Mouse (Mus musculus) gastrocnemius, postnatal 4 days (tissue): ENCODE data around the gene Mpnd. TPM values are rescaled to one million over a fixed set of nuclear protein-coding genes. Genes with fewer than 3 reads are reported as not detected.
A peak's percentile ranks its signal among the peaks of the same experiment; 100 is the strongest.

Experiments used
- DNase-seq, 2 experiments: peaks; one replicate each; pipeline ENCODE4 v3.0.0; 2021 to 2022; ENCODE audit warnings: low spot score in 2 of 2, mixed read lengths in 2 of 2
- total RNA-seq, 2 experiments: library from RNA; stranded (reverse); gene quantifications; 2 replicates each; pipeline ENCODE4 v1.2.3; 2021

Gene Mpnd
- total RNA-seq, 2 experiments from 2014 or later: 32.7 to 44.3 TPM

DNA sequence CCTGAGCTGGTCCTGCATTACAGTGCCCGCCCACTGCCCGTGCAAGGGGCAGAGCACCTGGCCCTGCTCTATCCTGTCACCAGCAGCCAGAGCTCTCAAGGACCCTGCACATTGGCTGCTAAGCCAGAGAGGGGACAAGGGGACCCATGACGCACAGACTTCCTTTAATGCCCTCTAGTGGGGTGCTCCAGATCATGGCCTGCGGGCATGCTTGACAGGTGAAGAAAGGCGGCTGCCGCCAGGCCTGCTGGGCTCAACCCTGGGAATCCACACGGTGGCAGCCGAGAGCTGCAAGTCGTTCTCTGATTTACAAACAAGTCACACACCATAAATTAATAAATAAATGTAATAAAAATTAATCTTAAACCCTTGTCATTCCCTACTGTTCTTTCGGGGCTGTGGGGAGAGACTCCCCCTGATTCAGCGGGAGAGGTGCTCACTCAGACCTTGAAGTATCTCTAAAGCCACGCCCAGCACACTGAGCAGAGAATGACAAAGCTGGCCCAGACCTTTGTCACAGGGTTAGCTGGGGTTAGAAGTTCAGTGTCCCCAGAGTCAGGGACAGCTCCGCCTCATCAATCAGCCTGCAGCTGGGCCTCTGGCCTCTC lies 29.2 kb upstream of the Mpnd start:
- peak in 1 of 2 experiments; percentile 79 for DNase-seq

- DNase-seq: no peak
Observed at GRCm38 (mm10) chr17:55977301-55977700, 28.2 kb upstream of the Mpnd start.

GRCm38 (mm10) chr17:55986030-55986961 lies 19.2 kb upstream of the Mpnd start, which contains the start of gene Fsd1:
Gene Fsd1, plus strand, starts transcription at chr17:55986509.
- no peak for DNase-seq

- no peak for DNase-seq
Observed at GRCm38 (mm10) chr17:55990278-55990898, 15.1 kb upstream of the Mpnd start.

DNA sequence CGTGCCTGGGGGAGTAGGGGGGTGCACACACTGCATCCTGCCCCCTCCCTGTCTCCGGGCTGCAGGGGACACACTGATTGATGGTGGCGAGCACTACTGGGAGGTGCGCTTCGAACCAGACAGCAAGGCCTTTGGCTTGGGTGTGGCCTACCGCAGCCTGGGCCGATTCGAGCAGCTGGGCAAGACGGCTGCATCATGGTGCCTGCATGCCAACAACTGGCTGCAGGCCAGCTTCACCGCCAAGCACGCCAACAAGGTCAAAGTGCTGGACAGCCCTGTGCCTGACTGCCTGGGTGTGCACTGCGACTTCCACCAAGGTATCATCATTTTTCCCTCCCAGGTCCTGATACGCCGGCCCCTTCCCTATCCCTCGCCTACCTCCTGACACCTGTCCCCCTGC lies 9.5 kb upstream of the Mpnd start:
- no peak for DNase-seq

DNA sequence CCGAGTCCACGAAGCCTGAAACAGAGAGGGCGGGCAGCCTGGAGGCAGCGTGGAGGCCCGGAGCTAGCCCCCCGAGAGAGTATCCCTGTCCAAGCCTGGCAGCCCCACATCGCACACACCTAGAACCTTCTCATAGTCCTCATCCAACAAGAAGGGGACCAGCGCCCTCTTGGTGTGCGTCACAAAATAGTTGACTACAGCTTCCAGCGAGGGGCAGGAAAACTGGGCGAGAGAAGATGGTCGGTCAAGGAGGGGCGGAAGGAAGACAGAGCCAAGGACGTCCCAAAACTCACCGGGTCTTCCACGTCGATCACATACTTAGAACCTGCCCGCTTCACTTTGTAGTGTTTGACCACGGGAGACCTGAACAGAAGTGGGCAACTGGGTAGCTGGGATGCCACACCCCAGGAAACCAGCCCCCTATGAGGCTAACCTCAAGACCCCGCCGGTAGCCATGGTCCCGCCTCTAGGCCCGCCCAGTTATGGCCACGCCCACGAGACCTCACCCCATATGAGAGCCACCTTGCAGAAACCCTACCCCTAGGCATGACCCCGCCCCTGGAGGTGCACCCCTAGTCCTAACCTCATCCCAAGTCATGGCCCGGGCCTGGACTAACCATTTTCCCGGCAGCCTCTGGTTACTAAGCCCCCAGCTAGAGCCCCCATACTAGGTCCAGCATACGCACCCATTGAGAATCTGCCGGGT lies 5.6 kb upstream of the Mpnd start:
- DNase-seq: no peak

DNA sequence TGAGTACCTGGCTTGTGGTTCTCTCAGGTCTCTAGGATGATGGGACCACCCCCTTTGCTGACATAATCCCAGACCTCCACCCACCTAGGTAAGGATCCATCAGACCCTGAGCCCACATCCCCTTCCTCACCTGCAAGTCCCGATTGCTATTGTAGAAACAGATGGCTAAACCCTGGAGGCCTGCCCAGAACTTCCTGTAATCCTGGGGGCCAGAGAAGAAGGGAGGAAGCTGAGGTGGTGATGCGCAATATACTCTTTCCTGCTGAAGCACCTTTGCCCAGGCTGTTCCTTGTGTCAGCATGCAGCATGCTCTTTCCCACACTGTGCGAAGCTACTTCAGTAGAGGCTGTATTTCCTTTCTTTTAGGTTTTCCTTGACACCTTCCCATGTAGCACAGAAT lies 2.5 kb upstream of the Mpnd start:
- no peak for DNase-seq

DNA sequence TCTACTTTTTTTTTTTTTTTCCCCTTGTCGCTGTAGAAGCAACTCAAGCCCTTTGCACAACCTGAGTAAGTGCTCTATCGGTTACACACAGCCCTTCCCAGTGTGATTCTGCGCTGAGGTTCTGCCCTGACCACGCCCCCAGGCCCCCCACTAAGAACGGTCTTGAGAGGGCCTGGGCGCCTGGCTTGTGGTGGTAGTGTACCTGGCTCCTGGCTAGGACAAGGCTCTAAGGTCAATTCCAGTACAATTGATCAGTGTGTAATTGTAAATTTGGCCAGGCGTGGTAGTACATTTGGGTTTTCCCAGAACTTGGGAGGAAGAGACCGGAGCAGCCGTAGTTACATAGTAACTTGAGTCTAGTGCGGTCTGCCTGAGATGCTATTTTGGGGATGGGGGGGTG lies 1.4 kb downstream of the Mpnd start:
- no peak for DNase-seq

- no peak for DNase-seq
Observed at GRCm38 (mm10) chr17:56007444-56008355, 2.2 kb downstream of the Mpnd start.

DNA sequence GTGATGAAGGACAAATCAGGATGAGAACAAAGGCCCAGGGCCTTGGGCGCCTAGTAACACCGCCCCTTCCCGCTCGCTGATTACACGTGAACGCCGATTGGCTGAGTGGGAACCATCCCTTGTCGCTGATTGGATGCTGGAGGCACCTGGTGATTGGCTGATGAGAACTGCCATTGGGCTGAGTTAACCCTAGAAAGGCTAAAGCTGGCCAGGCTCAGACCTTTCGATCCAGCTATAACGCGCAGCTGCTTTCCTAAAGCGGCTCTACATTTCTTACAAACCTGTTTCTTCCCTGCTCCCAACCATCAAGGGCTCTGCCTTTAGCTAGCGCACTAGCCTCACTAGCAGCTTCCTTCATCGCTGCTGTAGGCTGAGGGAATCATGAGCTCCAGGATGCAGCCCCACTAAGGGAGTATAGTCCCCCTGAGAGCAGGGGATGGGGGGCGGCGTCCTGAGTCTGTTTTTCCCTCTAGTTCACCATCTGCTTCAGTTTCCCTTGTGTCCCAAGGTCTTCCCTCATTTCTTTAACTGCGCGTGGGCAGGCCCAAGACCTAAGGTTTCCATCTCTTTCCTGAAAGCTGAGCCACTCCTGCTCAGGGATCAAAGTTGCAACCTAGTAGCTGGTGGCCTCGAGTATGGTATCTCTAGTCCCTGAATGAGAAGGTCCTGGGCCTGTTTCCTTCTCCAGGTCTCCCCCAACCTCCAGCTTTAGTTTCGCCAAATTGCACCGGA lies 3.0 kb downstream of the Mpnd start:
- DNase-seq: peak; percentile 79 to 90

DNA sequence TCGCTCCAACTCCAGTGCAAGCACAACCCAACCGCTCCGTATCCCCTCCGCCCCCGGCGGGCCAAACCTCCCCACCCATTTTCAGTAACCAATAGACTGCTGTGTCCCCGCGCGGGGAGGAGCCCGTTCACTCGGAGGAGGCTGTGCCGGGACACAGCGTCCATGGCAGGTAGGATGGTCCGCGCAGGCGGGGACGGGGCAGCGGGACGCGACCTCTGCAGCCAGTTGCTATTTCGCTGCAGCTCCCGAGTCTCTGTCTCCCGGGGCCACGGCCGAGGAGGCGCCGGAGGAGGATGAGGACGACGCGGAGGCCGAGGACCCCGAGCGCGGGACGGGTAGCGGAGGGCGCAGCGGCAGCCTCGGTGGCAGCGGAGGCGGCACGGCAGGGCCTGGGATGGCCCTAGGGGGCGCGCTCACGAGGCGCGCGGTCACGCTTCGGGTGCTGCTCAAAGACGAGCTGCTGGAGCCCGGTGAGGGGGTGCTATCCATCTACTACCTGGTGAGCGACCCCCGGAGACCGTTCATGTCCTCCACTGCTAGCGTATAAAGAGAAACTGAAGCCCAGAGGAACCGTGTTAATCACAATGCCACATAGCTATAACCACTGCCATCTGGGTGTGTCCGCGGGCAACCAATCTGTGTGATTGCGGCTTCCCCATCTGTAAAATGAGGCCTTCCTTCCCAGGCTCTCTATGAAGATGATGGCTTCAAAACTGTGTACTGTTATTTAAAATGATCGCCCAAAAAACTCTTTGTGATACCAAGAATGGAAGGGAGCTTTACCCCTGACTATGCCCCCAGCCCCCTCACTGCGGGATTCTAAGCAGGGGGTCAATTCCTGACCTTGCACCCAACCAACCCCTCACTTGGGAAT lies 3.8 kb downstream of the Mpnd start:
- DNase-seq: peak; percentile 79 to 89

- no peak for DNase-seq
Observed at GRCm38 (mm10) chr17:56009962-56010240, 4.4 kb downstream of the Mpnd start.

GRCm38 (mm10) chr17:56010255-56010654 lies 4.7 kb downstream of the Mpnd start:
- no peak for DNase-seq

DNA sequence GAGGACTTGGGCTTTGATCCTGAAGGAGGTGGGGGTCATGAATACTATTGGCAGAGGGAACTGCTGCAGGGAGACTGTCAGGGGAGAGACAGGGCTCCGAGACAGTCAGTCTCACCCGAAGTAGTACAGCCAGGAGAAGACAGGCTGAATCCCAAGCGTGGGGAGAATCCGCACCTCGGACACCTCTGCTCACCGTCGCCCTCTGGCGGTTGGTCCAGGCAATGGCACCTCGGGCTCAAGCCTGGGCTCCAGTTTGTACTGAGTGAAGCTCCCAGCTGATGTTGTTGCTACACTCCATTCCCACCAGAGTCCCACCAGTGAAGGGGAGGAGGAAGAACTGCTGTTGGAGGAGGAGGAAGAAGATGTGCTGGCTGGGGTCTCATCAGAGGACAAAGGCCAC lies 5.2 kb downstream of the Mpnd start:
- peak; percentile 71 to 77 for DNase-seq

DNA sequence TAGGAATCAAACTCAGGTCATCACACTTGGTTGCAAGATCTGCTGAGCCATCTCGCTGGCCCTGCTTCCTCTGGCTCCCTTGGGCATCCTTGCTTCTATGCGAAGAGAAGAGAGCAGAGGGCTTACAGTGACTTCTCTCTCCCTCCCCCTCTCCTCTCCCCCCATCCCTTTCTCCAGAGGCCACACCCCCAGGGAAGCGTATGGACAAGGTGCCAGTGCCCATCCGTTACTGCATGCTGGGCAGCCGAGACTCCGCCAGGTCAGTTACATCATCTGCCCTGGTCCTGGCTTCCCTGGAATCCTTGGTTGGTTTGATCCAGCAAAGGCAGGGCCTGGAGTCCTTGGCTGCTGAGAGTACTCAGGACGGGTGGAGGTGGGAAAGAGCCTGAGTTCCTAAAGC lies 5.9 kb downstream of the Mpnd start:
- DNase-seq: no peak

- DNase-seq: no peak
Observed at GRCm38 (mm10) chr17:56015293-56015692, 9.8 kb downstream of the Mpnd start.

DNA sequence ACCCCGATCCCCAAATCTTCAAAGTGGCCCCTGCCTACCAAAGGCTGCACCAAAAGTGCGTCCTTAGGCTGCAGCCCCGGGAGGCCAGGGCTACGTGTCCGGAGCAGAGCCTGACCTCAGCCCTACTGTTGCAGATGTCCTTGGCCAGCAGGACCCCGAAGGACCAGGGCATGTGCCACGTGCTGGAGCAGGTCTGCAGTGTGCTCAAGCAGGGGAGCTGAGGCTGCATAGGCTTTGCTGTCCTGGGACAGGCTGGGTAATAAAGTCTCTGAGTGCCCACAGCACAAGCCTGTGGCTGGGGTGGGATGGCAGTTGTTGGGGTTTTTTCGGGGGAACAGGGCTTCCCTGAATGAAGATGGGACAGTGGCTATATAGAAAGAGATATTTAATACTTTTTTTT lies 10.9 kb downstream of the Mpnd start:
- no peak for DNase-seq

DNA sequence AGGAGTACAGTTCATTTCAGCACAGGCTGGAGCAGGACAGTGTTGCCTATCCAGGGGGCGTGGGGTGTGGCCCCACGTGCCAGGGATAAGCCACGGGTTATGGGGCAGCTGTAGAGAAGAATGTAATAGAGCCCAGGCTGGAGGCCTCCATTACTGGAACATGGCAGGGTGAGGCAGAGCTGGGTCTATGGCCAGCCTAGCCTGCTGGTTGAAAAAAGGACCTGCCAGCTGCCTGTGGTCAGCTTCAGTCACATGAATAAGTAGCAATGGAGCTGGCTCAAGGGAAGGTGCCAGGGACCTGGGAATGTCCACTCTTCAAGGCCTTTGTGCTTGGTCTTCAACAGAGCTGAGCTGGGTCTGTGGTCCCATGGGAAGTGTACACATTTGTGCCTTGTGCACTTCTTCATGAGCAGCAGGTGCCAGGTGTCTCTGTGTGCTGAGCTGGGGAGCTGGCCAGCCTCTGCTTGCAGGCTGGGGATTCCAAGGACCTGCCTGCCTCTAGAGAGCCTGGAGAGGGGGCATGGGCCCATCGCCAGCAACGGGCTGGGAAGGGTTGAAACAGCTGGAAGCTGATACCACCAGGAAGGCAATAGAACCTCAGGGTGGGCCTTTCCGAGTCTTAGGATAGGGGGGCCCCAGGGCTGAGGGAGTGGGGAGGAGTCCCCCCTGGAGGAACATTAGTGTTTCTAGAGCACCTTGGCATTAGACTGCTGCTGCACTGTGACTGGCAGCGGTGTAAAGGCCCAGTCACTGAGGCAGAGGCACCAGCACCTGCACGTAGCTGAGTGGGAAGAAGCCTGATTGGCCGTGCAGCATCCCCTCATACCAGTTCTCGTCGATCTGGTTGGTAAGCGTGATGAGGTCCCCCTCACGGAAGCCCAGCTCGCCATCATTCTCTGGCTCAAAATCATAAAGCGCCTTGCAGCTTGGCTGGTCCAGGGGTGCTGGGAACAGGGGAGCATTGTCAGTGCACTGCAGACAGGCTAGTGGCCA lies 11.6 kb downstream of the Mpnd start:
- no peak for DNase-seq
